Mouse (Mus musculus) myocyte (in vitro differentiated cells): ENCODE measurements around the gene Ctcfl. TPM values are rescaled to one million over a fixed set of nuclear protein-coding genes. Genes with fewer than 3 reads are reported as not detected.

Experiments
- H3K27me3 ChIP-seq: one replicate; pipeline ENCODE4 v1.6.1; 2011; ENCODE audit not compliant: control insufficient read depth, insufficient read depth, insufficient read length
- H3K36me3 ChIP-seq: one replicate; pipeline ENCODE4 v1.6.1; 2011; ENCODE audit not compliant: control insufficient read depth, insufficient read depth
- H3K4me2 ChIP-seq: one replicate; pipeline ENCODE4 v1.6.1; 2011; ENCODE audit warnings: low read depth, control low read depth
- H3K4me3 ChIP-seq: one replicate; pipeline ENCODE4 v1.5.1; 2011; ENCODE audit warnings: mild to moderate bottlenecking, control low read depth, moderate library complexity
- H3K79me2 ChIP-seq: one replicate; pipeline ENCODE4 v1.6.1; 2011; ENCODE audit not compliant: control insufficient read depth, insufficient read depth
- H3ac ChIP-seq: one replicate; pipeline ENCODE4 v1.6.1; 2011; ENCODE audit not compliant: control insufficient read depth, insufficient read length
- CEBPB ChIP-seq: IDR thresholded peaks from 2 replicates; pipeline ENCODE4 v1.6.1; 2011; ENCODE audit warnings: mild to moderate bottlenecking, moderate library complexity; ENCODE audit not compliant: poor library complexity, insufficient read depth, severe bottlenecking
- E2F4 ChIP-seq: IDR thresholded peaks from one replicate; pipeline ENCODE4 v1.6.1; 2011; ENCODE audit warnings: mild to moderate bottlenecking, control low read depth, moderate library complexity; ENCODE audit not compliant: insufficient read depth
- MAX ChIP-seq: IDR thresholded peaks from one replicate; pipeline ENCODE4 v1.6.1; 2011; ENCODE audit warnings: low read depth, mild to moderate bottlenecking, control low read depth
- MYOD1 ChIP-seq, 3 experiments: IDR thresholded peaks; one replicate each; pipeline ENCODE4 v1.6.1; 2011; ENCODE audit warnings: control low read depth in 2 of 3, low read depth in 2 of 3, mild to moderate bottlenecking in 2 of 3, moderate library complexity in 1 of 3; ENCODE audit not compliant: insufficient read length in 2 of 3, control insufficient read depth in 1 of 3
- MYOG ChIP-seq, 3 experiments: IDR thresholded peaks; one replicate each; pipeline ENCODE4 v1.6.1; 2011; ENCODE audit warnings: control low read depth in 2 of 3, low read depth in 2 of 3, mild to moderate bottlenecking in 2 of 3; ENCODE audit not compliant: insufficient read length in 2 of 3, control insufficient read depth in 1 of 3, insufficient read depth in 1 of 3
- POLR2A ChIP-seq: IDR thresholded peaks from one replicate; pipeline ENCODE4 v1.6.1; 2011; ENCODE audit warnings: low read depth, mild to moderate bottlenecking, control low read depth, moderate library complexity; ENCODE audit not compliant: insufficient read length
- POLR2AphosphoS2 ChIP-seq: IDR thresholded peaks from one replicate; pipeline ENCODE4 v1.6.1; 2011; ENCODE audit warnings: low read depth, control low read depth; ENCODE audit not compliant: insufficient read length
- REST ChIP-seq: IDR thresholded peaks from one replicate; pipeline ENCODE4 v1.6.1; 2011; ENCODE audit warnings: mild to moderate bottlenecking, control low read depth, moderate library complexity; ENCODE audit not compliant: insufficient read depth, insufficient read length
- SRF ChIP-seq: IDR thresholded peaks from one replicate; pipeline ENCODE4 v1.6.1; 2011; ENCODE audit warnings: low read depth; ENCODE audit not compliant: control insufficient read depth, insufficient read length
- TCF12 ChIP-seq: IDR thresholded peaks from one replicate; pipeline ENCODE4 v1.6.1; 2011; ENCODE audit warnings: mild to moderate bottlenecking, control low read depth; ENCODE audit not compliant: poor library complexity, insufficient read depth, severe bottlenecking
- TCF3 ChIP-seq: IDR thresholded peaks from one replicate; pipeline ENCODE4 v1.6.1; 2011; ENCODE audit warnings: low read depth, control low read depth; ENCODE audit not compliant: insufficient read length
- USF1 ChIP-seq: IDR thresholded peaks from one replicate; pipeline ENCODE4 v1.6.1; 2011; ENCODE audit warnings: low read depth, mild to moderate bottlenecking, control low read depth, moderate library complexity
- polyA plus RNA-seq: library from polyadenylated mRNA; unstranded; fragments of >200 nt; fragmentation: generic; extraction: Trizol; gene quantifications from one replicate; pipeline ENCODE4 v1.2.1, GENCODE M21; 2012; ENCODE audit warnings: missing spikeins

Gene Ctcfl
- polyA plus RNA-seq, 1 experiment, result not detected

DNA sequence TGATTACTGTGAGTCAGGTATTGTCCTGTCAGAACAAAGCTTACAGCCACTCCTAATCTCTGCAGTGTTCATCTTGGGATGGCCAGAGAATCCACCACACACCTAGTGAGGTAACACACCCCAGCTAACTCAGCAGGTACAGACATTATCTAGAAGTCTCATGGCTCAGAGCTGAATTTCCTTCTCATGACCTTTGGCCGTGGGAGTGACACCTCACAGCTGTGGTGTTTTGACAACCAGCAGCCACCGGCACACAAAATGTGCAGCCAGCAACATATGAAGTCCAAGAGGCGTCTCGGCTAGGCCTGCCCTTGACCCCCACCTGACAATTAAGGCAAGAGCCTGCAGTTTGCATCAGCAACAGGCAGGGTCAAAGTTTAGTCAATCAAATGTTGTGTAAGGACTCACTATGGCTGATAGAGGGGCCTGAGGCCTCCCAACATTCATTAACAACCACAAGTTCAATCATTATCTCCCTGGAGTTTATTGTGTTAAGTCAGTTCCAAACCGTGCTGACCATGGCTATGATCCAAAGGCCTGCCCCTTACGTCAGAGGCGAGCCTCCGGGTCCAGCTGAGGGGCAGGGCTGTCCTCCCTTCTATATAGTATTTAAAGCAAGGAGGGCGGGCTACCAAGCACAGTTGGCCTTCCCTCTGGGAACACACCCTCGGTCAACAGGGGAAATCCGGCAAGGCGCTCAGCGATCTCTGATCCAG lies 33.3 kb upstream of the Ctcfl start, which contains the start of gene Pck1:
Gene Pck1 (plus strand): TSS at position 613 of the 716 bp plus-strand sequence.
- H3K27me3 ChIP-seq, result peaks cover 47% of the 10 kb centered on the region
- H3K36me3 ChIP-seq, result no peaks in the 10 kb centered on the region
- H3K79me2 ChIP-seq, result no peaks in the 10 kb centered on the region
- H3K4me2 ChIP-seq, result no peak within 1 kb of the TSS
- no peak for TF ChIP-seq E2F4
- no peak for TF ChIP-seq TCF3
- no peak for TF ChIP-seq USF1
- TF ChIP-seq CEBPB, result no peak
- TF ChIP-seq MYOG (IDR thresholded peaks at IDR 0.05; ENCODE audit: control insufficient read depth in 1 of 3, insufficient read depth in 1 of 3, insufficient read length in 2 of 3, low read depth in 2 of 3), result no peak
- no peak for TF ChIP-seq SRF
- TF ChIP-seq MYOD1 (IDR thresholded peaks at IDR 0.05; ENCODE audit: control insufficient read depth in 1 of 3, insufficient read length in 2 of 3, low read depth in 2 of 3), result no peak
- no peak for TF ChIP-seq REST
- TF ChIP-seq MAX, result no peak
- no peak within 1 kb of the TSS for H3K4me3 ChIP-seq
- no peak within 1 kb of the TSS for H3ac ChIP-seq

GRCm38 (mm10) chr2:173151784-173152284 lies 32.5 kb upstream of the Ctcfl start:
- Histone ChIP-seq H3K4me3 (no peak overlapping the region), H3K27me3 (peaks cover 54% of the 10 kb centered on the region), H3K4me2 (no peak overlapping the region), H3K36me3 (no peaks in the 10 kb centered on the region), H3K79me2 (no peaks in the 10 kb centered on the region), H3ac (no peak overlapping the region)
- TF ChIP-seq MYOD1 (IDR thresholded peaks at IDR 0.05; ENCODE audit: control insufficient read depth in 1 of 3, insufficient read length in 2 of 3, low read depth in 2 of 3), result no peak
- no peak for TF ChIP-seq POLR2A
- TF ChIP-seq CEBPB, result no peak
- no peak for TF ChIP-seq TCF12
- TF ChIP-seq E2F4, result no peak
- TF ChIP-seq MYOG (IDR thresholded peaks at IDR 0.05; ENCODE audit: control insufficient read depth in 1 of 3, insufficient read depth in 1 of 3, insufficient read length in 2 of 3, low read depth in 2 of 3), result no peak
- no peak for TF ChIP-seq REST
- no peak for TF ChIP-seq POLR2AphosphoS2
- no peak for TF ChIP-seq MAX
- TF ChIP-seq USF1, result no peak
- TF ChIP-seq TCF3, result no peak
- no peak for TF ChIP-seq SRF

GRCm38 (mm10) chr2:173151352-173151751 lies 32.0 kb upstream of the Ctcfl start:
- Histone ChIP-seq H3K27me3 (peaks cover 54% of the 10 kb centered on the region), H3K4me3 (no peak overlapping the region), H3ac (no peak overlapping the region), H3K36me3 (no peaks in the 10 kb centered on the region), H3K4me2 (no peak overlapping the region), H3K79me2 (no peaks in the 10 kb centered on the region)
- no peak for TF ChIP-seq TCF3

- no peak overlapping the region for H3K4me2 ChIP-seq
- no peaks in the 10 kb centered on the region for H3K36me3 ChIP-seq
- TF ChIP-seq MYOG (IDR thresholded peaks at IDR 0.05; ENCODE audit: control insufficient read depth in 1 of 3, insufficient read depth in 1 of 3, insufficient read length in 2 of 3, low read depth in 2 of 3) (no peak), E2F4 (no peak), TCF12 (no peak), POLR2AphosphoS2 (no peak), CEBPB (no peak), TCF3 (no peak), SRF (no peak), USF1 (no peak), MYOD1 (IDR thresholded peaks at IDR 0.05; ENCODE audit: control insufficient read depth in 1 of 3, insufficient read length in 2 of 3, low read depth in 2 of 3) (no peak), REST (no peak), POLR2A (no peak), MAX (no peak)
- no peak overlapping the region for H3ac ChIP-seq
- H3K4me3 ChIP-seq, result no peak overlapping the region
- H3K27me3 ChIP-seq, result peaks cover 69% of the 10 kb centered on the region
- no peaks in the 10 kb centered on the region for H3K79me2 ChIP-seq
Measured at GRCm38 (mm10) chr2:173148001-173148400, 28.7 kb upstream of the Ctcfl start.

GRCm38 (mm10) chr2:173146728-173147127 lies 27.4 kb upstream of the Ctcfl start:
- Histone ChIP-seq H3K27me3 (peaks cover 62% of the 10 kb centered on the region), H3K4me3 (no peak overlapping the region), H3K36me3 (no peaks in the 10 kb centered on the region), H3K79me2 (no peaks in the 10 kb centered on the region), H3K4me2 (no peak overlapping the region), H3ac (no peak overlapping the region)
- TF ChIP-seq TCF12 (no peak), SRF (no peak), MYOG (IDR thresholded peaks at IDR 0.05; ENCODE audit: control insufficient read depth in 1 of 3, insufficient read depth in 1 of 3, insufficient read length in 2 of 3, low read depth in 2 of 3) (no peak), POLR2AphosphoS2 (no peak), MAX (no peak), CEBPB (no peak), POLR2A (no peak), E2F4 (no peak), USF1 (no peak), REST (no peak), TCF3 (no peak), MYOD1 (IDR thresholded peaks at IDR 0.05; ENCODE audit: control insufficient read depth in 1 of 3, insufficient read length in 2 of 3, low read depth in 2 of 3) (no peak)
